Mouse (Mus musculus) stomach, postnatal 0 days (tissue): ENCODE measurements around the gene Kcna6. TPM values are rescaled to one million over a fixed set of nuclear protein-coding genes. Genes with fewer than 3 reads are reported as not detected.

ENCODE experiments used
- ATAC-seq: fragments of 200-750 bp; cut with Nextera tagmentation; 2 replicates; pipeline ENCODE4 v1.8.0; 2017; ENCODE audit not compliant: low FRiP score, low TSS enrichment
- DNase-seq: peaks from one replicate; pipeline ENCODE4 v3.0.0-alpha.2; 2016; ENCODE audit warnings: low spot score
- H3K27ac ChIP-seq: fragments of 300-500 bp; sonication (generic); replicated peaks from 2 replicates; pipeline ENCODE4 v1.5.1; 2014; ENCODE audit warnings: mild to moderate bottlenecking, control low read depth
- H3K27me3 ChIP-seq: fragments of 300-500 bp; sonication (generic); 2 replicates; pipeline ENCODE4 v1.6.1; 2014; ENCODE audit warnings: low read length; ENCODE audit not compliant: control insufficient read depth, insufficient read depth
- H3K36me3 ChIP-seq: fragments of 300-500 bp; sonication (generic); 2 replicates; pipeline ENCODE4 v1.6.1; 2014; ENCODE audit warnings: low read length, mixed read lengths; ENCODE audit not compliant: control insufficient read depth, insufficient read depth
- H3K4me1 ChIP-seq: fragments of 300-500 bp; sonication (generic); replicated peaks from 2 replicates; pipeline ENCODE4 v1.6.1; 2014; ENCODE audit warnings: antibody characterized with exemption; ENCODE audit not compliant: control insufficient read depth, insufficient read depth
- H3K4me2 ChIP-seq: fragments of 300-500 bp; sonication (generic); replicated peaks from 2 replicates; pipeline ENCODE4 v1.6.1; 2014; ENCODE audit warnings: low read depth, mild to moderate bottlenecking, control low read depth, moderate library complexity
- H3K4me3 ChIP-seq: fragments of 300-500 bp; sonication (generic); 2 replicates; pipeline ENCODE4 v1.5.1; 2014; ENCODE audit warnings: low read depth, low read length, control low read depth
- H3K9ac ChIP-seq: fragments of 300-500 bp; sonication (generic); 2 replicates; pipeline ENCODE4 v1.6.1; 2014; ENCODE audit warnings: mild to moderate bottlenecking, low read length, control low read depth, mixed read lengths
- H3K9me3 ChIP-seq: fragments of 300-500 bp; sonication (generic); 2 replicates; pipeline ENCODE4 v1.6.1; 2016; ENCODE audit warnings: low read length; ENCODE audit not compliant: control insufficient read depth
- CTCF ChIP-seq: IDR thresholded peaks from 2 replicates; pipeline ENCODE4 v1.5.1; 2016; ENCODE audit warnings: antibody characterized with exemption, low read depth, mild to moderate bottlenecking, moderate library complexity
- EP300 ChIP-seq: optimal IDR thresholded peaks from 2 replicates; pipeline ENCODE3; 2016; ENCODE audit warnings: antibody characterized with exemption
- WGBS: fragments of 180-500 bp; shearing (Covaris S2); extraction: QIAGEN DNeasy Blood & Tissue Kit; methylation state at CpG from one replicate; pipeline ENCODE4 v1.1.7; 2014; 5-methylcytosine and 5-hydroxymethylcytosine counted together
- polyA plus RNA-seq: library from polyadenylated mRNA; unstranded; fragments of >200 nt; fragmentation: Nextera tagmentation; extraction: Ambion mirVana; gene quantifications from 2 replicates; pipeline ENCODE4 v1.2.1, GENCODE M21; 2015

Kcna6 gene
- polyA plus RNA-seq, 1 experiment from 2014 or later = 1.5 TPM

DNA sequence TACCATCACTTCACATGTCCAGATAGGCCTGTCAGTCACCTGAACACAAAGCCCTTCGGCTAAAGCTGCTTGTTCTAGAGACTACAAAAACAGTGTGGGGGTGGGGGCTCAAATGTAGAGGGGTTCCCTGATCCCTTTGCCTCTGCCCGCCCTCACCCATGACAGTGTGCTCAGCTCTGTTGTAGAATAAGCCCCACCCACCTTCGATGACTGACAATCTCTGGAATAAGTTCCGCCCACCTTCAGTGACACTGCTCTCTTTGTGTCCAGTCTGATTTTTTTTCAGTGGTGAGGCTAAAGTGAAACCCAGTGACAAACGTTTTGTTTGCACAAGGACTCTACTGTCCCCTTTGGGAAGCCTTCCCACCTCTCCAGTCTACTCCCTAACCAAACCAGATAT lies 26.1 kb upstream of the Kcna6 start:
- ATAC-seq (0 out of 2 replicates have a peak, but pooled peaks have one; percentile 45), DNase-seq (no peak)
- H3K4me2 ChIP-seq = no peak overlapping the region
- no peak overlapping the region for H3K4me3 ChIP-seq
- H3K27me3 ChIP-seq = no peaks in the 10 kb centered on the region
- H3K4me1 ChIP-seq = no peaks in the 10 kb centered on the region
- H3K9ac ChIP-seq = no peak overlapping the region
- no peak for TF ChIP-seq CTCF
- no peak for TF ChIP-seq EP300
- no peaks in the 10 kb centered on the region for H3K36me3 ChIP-seq
- no peaks in the 10 kb centered on the region for H3K9me3 ChIP-seq
- 60% methylated on average over 5 of the region's 5 CpGs for WGBS
- H3K27ac ChIP-seq = no peak overlapping the region

DNA sequence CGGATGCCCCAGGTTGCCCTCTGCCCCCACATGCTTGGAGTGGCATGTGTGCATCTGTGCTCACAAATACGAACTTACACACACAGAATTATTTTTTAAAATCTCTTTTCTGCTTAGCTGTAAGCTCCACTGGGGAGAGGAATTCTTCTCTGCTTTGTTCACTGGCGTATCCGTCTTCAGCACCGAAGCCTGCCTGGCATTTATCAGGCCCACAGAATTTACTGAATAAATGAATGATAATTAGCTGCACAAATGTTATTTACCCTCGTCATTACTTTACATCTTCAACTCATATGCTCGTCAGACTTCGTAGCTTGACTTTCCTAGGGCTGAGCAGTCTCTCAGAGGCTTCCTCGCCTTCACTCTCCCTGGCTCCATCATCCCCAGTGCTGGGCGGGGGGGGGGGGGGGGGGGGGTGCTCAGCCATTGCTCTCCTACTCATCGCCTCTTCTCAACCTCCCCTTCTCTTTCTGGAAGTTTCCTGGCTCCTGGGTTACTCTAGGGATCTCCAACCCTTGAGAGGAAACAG lies 24.2 kb upstream of the Kcna6 start:
- Histone ChIP-seq H3K27me3 (no peaks in the 10 kb centered on the region), H3K9ac (no peak overlapping the region)

DNA sequence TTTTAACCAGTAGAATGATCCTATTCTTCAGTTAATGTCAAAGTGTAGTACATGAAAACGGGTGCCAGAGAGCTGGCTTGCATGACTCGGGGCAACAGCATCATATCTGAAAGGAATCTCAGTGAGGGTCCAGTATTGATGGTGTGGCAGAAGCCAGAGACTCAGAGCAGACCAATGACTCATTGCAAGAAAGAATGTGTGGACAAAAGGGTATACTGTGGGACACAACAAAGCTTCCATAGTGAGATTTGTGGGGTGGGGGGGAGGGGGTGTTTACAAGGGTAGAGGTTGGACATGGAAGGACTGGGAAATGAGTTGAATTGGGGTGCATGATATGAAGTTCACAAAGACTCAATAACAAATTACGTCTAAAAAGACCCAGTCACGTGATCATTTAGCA lies 20.9 kb upstream of the Kcna6 start:
- ATAC-seq = peak; percentile 26; the same call in 1 of the 2 replicates
- TF ChIP-seq EP300 (no peak), CTCF (no peak)
- WGBS = 88% methylated on average over 4 of the region's 4 CpGs
- Histone ChIP-seq H3K9me3 (no peaks in the 10 kb centered on the region), H3K27ac (no peak overlapping the region), H3K27me3 (no peaks in the 10 kb centered on the region), H3K9ac (no peak overlapping the region), H3K36me3 (no peaks in the 10 kb centered on the region), H3K4me1 (no peaks in the 10 kb centered on the region), H3K4me2 (no peak overlapping the region), H3K4me3 (no peak overlapping the region)
- no peak for DNase-seq

More for the DNA sequence above, 24.2 kb upstream of the Kcna6 start:
- no peak for DNase-seq
- Histone ChIP-seq H3K27ac (no peak overlapping the region), H3K4me3 (no peak overlapping the region), H3K36me3 (no peaks in the 10 kb centered on the region), H3K4me1 (no peaks in the 10 kb centered on the region), H3K9me3 (no peaks in the 10 kb centered on the region), H3K4me2 (no peak overlapping the region)
- no peak for ATAC-seq
- TF ChIP-seq CTCF (no peak), EP300 (no peak)
- 79% methylated on average over 10 of the region's 11 CpGs for WGBS

DNA sequence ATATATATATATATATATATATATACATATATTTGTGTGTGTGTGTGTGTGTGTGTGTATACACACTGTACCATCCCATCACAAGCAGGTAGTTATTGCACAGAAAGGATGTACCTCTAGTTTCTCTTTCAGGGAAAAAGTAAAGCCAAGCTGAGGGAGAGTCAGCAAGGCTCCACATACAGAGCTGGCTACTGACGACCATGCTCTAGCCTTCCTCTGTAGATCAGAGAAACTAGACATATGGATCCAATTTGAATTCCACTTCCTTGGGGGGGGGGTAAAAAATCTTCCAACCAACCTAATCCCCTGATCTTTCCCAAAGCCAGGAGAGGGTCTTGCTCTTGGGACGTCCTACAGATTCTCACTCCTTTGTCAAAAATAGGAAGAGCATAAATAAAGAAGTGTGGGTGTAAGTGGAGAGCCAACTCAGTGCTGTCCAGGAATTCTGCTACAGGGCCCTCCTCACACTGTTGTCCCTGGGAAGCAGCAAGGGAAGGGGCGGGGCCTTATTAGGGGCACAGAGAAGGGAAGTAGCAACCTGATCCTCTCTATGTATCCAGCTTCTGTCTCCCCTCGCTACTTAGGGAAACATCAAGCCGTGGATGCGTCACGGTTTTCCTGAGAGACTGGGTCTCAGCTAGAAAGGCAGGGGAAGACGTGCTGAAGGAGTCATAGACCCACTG lies 15.4 kb upstream of the Kcna6 start:
- no peak overlapping the region for H3K9ac ChIP-seq
- no peak for TF ChIP-seq EP300
- TF ChIP-seq CTCF = no peak
- H3K36me3 ChIP-seq = no peaks in the 10 kb centered on the region
- H3K27me3 ChIP-seq = no peaks in the 10 kb centered on the region
- H3K9me3 ChIP-seq = no peaks in the 10 kb centered on the region
- no peak overlapping the region for H3K27ac ChIP-seq
- H3K4me3 ChIP-seq = no peak overlapping the region
- DNase-seq = no peak
- H3K4me1 ChIP-seq = no peaks in the 10 kb centered on the region
- no peak overlapping the region for H3K4me2 ChIP-seq
- ATAC-seq = peak; percentile 24; the same call in 1 of the 2 replicates
- WGBS = 22% methylated on average over 8 of the region's 8 CpGs

DNA sequence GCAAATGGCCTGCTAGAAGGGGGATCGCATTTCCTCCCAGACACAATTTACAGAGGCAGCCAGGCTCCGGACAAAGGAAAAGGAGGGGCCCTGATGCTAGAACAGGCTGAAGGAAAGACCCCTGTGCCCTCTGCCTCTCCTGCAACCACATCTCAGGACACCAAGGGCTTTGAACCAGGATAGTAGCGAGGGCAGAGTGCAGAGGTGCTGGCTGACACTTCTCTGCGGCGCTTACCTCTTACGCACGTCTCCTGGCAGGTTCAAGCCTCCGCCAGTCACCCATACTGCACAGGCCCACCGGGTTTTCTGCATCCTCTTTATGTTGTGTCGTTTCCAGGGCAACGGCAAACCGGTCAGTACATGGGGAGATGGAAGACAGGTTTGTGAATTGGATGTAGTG lies 12.0 kb upstream of the Kcna6 start:
- no peak overlapping the region for H3K9ac ChIP-seq
- no peaks in the 10 kb centered on the region for H3K9me3 ChIP-seq
- 35% methylated on average over 12 of the region's 12 CpGs for WGBS
- H3K4me2 ChIP-seq = no peak overlapping the region
- no peaks in the 10 kb centered on the region for H3K36me3 ChIP-seq
- no peaks in the 10 kb centered on the region for H3K4me1 ChIP-seq
- no peak for TF ChIP-seq CTCF
- no peak for TF ChIP-seq EP300
- no peaks in the 10 kb centered on the region for H3K27me3 ChIP-seq
- no peak overlapping the region for H3K27ac ChIP-seq
- H3K4me3 ChIP-seq = no peak overlapping the region
- DNase-seq (no peak), ATAC-seq (no peak)

DNA sequence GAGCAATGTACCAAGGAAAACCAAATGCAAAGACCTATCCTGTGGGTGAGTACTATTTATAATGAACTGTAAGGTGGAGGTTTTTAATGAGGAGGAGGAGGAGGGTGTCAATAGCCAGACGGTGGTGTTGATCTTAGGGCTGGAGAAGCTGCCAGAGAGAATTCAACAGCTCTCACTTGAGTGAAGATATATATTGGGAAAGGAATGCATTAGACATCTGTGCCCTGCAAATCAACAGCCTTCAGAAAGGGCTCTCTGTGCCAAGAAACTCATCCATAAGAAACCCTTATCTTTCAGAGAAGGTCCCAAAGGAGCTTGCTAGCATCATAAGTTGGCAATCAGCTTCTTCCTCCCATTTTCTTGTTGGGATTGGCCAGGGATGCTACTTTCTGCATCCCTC lies 5.4 kb upstream of the Kcna6 start:
- no peaks in the 10 kb centered on the region for H3K27me3 ChIP-seq
- ATAC-seq = no peak
- no peak overlapping the region for H3K4me2 ChIP-seq
- 34% methylated on average over 1 of the region's 1 CpGs for WGBS
- no peak overlapping the region for H3K27ac ChIP-seq
- DNase-seq = no peak
- H3K4me3 ChIP-seq = no peak overlapping the region
- no peaks in the 10 kb centered on the region for H3K4me1 ChIP-seq
- no peaks in the 10 kb centered on the region for H3K9me3 ChIP-seq
- no peaks in the 10 kb centered on the region for H3K36me3 ChIP-seq
- TF ChIP-seq CTCF (no peak), EP300 (no peak)
- H3K9ac ChIP-seq = no peak overlapping the region
